Mouse (Mus musculus): ENCODE results near the gene Smok3c. TPM values are rescaled to one million over a fixed set of nuclear protein-coding genes. Genes with fewer than 3 reads are reported as not detected.

The Smok3c gene
- polyA plus RNA-seq, 1 experiment from 2014 or later: not detected

Other genes with a start within 250 kb of the Smok3c start
- 2.4 and 4.0 TPM in 2 replicates for gene Pilra, start 216.9 kb upstream of the Smok3c start, polyA plus RNA-seq (2015; fragmentation: Nextera tagmentation; extraction: Ambion mirVana)
- 0.84 and 0.87 TPM in 2 replicates for gene Pilrb1, start 195.1 kb upstream of the Smok3c start, polyA plus RNA-seq (2015; fragmentation: Nextera tagmentation; extraction: Ambion mirVana)
- gene Pilrb2, start 181.4 kb upstream of the Smok3c start, polyA plus RNA-seq (2015; fragmentation: Nextera tagmentation; extraction: Ambion mirVana): 1.5 and 1.8 TPM in 2 replicates
- gene Cyp3a13, start 131.6 kb upstream of the Smok3c start, polyA plus RNA-seq (2015; fragmentation: Nextera tagmentation; extraction: Ambion mirVana): 14.7 and 15.9 TPM in 2 replicates
- 0.56 and 1.1 TPM in 2 replicates for gene Gjc3, start 90.1 kb upstream of the Smok3c start, polyA plus RNA-seq (2015; fragmentation: Nextera tagmentation; extraction: Ambion mirVana)
- gene Azgp1, start 71.7 kb upstream of the Smok3c start, polyA plus RNA-seq (2015; fragmentation: Nextera tagmentation; extraction: Ambion mirVana): 0.61 and 0.87 TPM in 2 replicates
- gene Smok3a, start 31.9 kb upstream of the Smok3c start, polyA plus RNA-seq (2015; fragmentation: Nextera tagmentation; extraction: Ambion mirVana): not detected in 2 replicates
- not detected in 2 replicates for gene Smok3b, start 31.8 kb upstream of the Smok3c start, polyA plus RNA-seq (2015; fragmentation: Nextera tagmentation; extraction: Ambion mirVana)
- gene Zkscan1, start 31.9 kb downstream of the Smok3c start, polyA plus RNA-seq (2015; fragmentation: Nextera tagmentation; extraction: Ambion mirVana): 16.5 and 17.7 TPM in 2 replicates
- gene Zscan21, start 63.7 kb downstream of the Smok3c start, polyA plus RNA-seq (2015; fragmentation: Nextera tagmentation; extraction: Ambion mirVana): 44.2 and 45.5 TPM in 2 replicates
- gene Zfp113, start 102.5 kb downstream of the Smok3c start, polyA plus RNA-seq (2015; fragmentation: Nextera tagmentation; extraction: Ambion mirVana): 13.3 and 15.1 TPM in 2 replicates
- 281 and 289 TPM in 2 replicates for gene Cops6, start 107.9 kb downstream of the Smok3c start, polyA plus RNA-seq (2015; fragmentation: Nextera tagmentation; extraction: Ambion mirVana)
- gene Ap4m1, start 118.8 kb downstream of the Smok3c start, polyA plus RNA-seq (2015; fragmentation: Nextera tagmentation; extraction: Ambion mirVana): 22.2 and 22.4 TPM in 2 replicates
- 132 and 136 TPM in 2 replicates for gene Mcm7, start 119.2 kb downstream of the Smok3c start, polyA plus RNA-seq (2015; fragmentation: Nextera tagmentation; extraction: Ambion mirVana)
- gene Taf6, start 134.3 kb downstream of the Smok3c start, polyA plus RNA-seq (2015; fragmentation: Nextera tagmentation; extraction: Ambion mirVana): 73.7 and 74.9 TPM in 2 replicates
- gene Cnpy4, start 134.3 kb downstream of the Smok3c start, polyA plus RNA-seq (2015; fragmentation: Nextera tagmentation; extraction: Ambion mirVana): 44.9 and 47.2 TPM in 2 replicates
- 6.7 TPM in 2 replicates for gene Mblac1, start 141.1 kb downstream of the Smok3c start, polyA plus RNA-seq (2015; fragmentation: Nextera tagmentation; extraction: Ambion mirVana)
- gene Nxpe5, start 172.7 kb downstream of the Smok3c start, polyA plus RNA-seq (2015; fragmentation: Nextera tagmentation; extraction: Ambion mirVana): 0.06 TPM in 1 of 2 replicates, not detected in the other
- 76.1 and 79.4 TPM in 2 replicates for gene Lamtor4, start 202.3 kb downstream of the Smok3c start, polyA plus RNA-seq (2015; fragmentation: Nextera tagmentation; extraction: Ambion mirVana)
- gene BC037034, start 210.8 kb downstream of the Smok3c start, polyA plus RNA-seq (2015; fragmentation: Nextera tagmentation; extraction: Ambion mirVana): 3.6 and 3.9 TPM in 2 replicates
- gene Gal3st4, start 219.6 kb downstream of the Smok3c start, polyA plus RNA-seq (2015; fragmentation: Nextera tagmentation; extraction: Ambion mirVana): 3.8 and 4.5 TPM in 2 replicates
- gene Gm43720, start 226.8 kb downstream of the Smok3c start, polyA plus RNA-seq (2015; fragmentation: Nextera tagmentation; extraction: Ambion mirVana): 0.13 and 0.41 TPM in 2 replicates
- 15.0 and 17.2 TPM in 2 replicates for gene Gpc2, start 226.8 kb downstream of the Smok3c start, polyA plus RNA-seq (2015; fragmentation: Nextera tagmentation; extraction: Ambion mirVana)
- 3.1 and 3.7 TPM in 2 replicates for gene Stag3, start 227.0 kb downstream of the Smok3c start, polyA plus RNA-seq (2015; fragmentation: Nextera tagmentation; extraction: Ambion mirVana)